Mouse (Mus musculus) lung, embryonic 14.5 days (tissue): ENCODE data around the gene Stau1. TPM values are rescaled to one million over a fixed set of nuclear protein-coding genes. Genes with fewer than 3 reads are reported as not detected.
A peak's percentile ranks its signal among the peaks of the same experiment; 100 is the strongest.

Experiments
- ATAC-seq: fragments of 200-750 bp; cut with Nextera tagmentation; 2 replicates; pipeline ENCODE4 v1.8.0; 2017; ENCODE audit warnings: mild to moderate bottlenecking, moderate TSS enrichment, moderate library complexity; ENCODE audit not compliant: insufficient read depth
- DNase-seq: peaks from one replicate; pipeline ENCODE4 v3.0.0-alpha.2; 2015
- H3K27ac ChIP-seq: fragments of 300-500 bp; sonication (generic); 2 replicates; pipeline ENCODE4 v1.5.1; 2014; ENCODE audit warnings: low read depth, mild to moderate bottlenecking, moderate library complexity
- H3K27me3 ChIP-seq: fragments of 300-500 bp; sonication (generic); 2 replicates; pipeline ENCODE4 v1.6.1; 2014; ENCODE audit warnings: low read length, control low read depth; ENCODE audit not compliant: insufficient read depth
- H3K36me3 ChIP-seq: fragments of 300-500 bp; sonication (generic); 2 replicates; pipeline ENCODE4 v1.6.1; 2014; ENCODE audit warnings: control low read depth; ENCODE audit not compliant: insufficient read depth
- H3K4me1 ChIP-seq: fragments of 300-500 bp; sonication (generic); 2 replicates; pipeline ENCODE4 v1.6.1; 2014; ENCODE audit warnings: antibody characterized with exemption, control low read depth; ENCODE audit not compliant: insufficient read depth
- H3K4me2 ChIP-seq: fragments of 300-500 bp; sonication (generic); 2 replicates; pipeline ENCODE4 v1.6.1; 2014; ENCODE audit warnings: mild to moderate bottlenecking
- H3K4me3 ChIP-seq: fragments of 300-500 bp; sonication (generic); 2 replicates; pipeline ENCODE4 v1.5.1; 2014; ENCODE audit warnings: low read depth, low read length
- H3K9ac ChIP-seq: fragments of 300-500 bp; sonication (generic); 2 replicates; pipeline ENCODE4 v1.6.1; 2014
- H3K9me3 ChIP-seq: fragments of 300-500 bp; sonication (generic); 2 replicates; pipeline ENCODE4 v1.6.1; 2016; ENCODE audit warnings: low read depth, low read length, control low read depth
- CTCF ChIP-seq: IDR thresholded peaks from 2 replicates; pipeline ENCODE4 v1.5.1; 2016; ENCODE audit warnings: antibody characterized with exemption, low read depth
- WGBS: fragments of 180-500 bp; shearing (Covaris S2); extraction: QIAGEN DNeasy Blood & Tissue Kit; methylation state at CpG from one replicate; pipeline ENCODE4 v1.1.7; 2014; 5-methylcytosine and 5-hydroxymethylcytosine counted together
- polyA plus RNA-seq: library from polyadenylated mRNA; unstranded; fragments of >200 nt; fragmentation: Nextera tagmentation; extraction: Ambion mirVana; gene quantifications from 2 replicates; pipeline ENCODE4 v1.2.1, GENCODE M21; 2014

The Stau1 gene
- polyA plus RNA-seq, 1 experiment from 2014 or later, result 84.8 TPM

- ATAC-seq (no peak), DNase-seq (no peak)
- Histone ChIP-seq H3K27me3 (no peaks in the 10 kb centered on the region), H3K9me3 (no peaks in the 10 kb centered on the region), H3K4me1 (no peaks in the 10 kb centered on the region), H3K4me3 (no peak overlapping the region), H3K4me2 (no peak overlapping the region), H3K36me3 (peaks cover 17% of the 10 kb centered on the region; the same call in 1 of the 2 replicates), H3K9ac (no peak overlapping the region), H3K27ac (no peak overlapping the region)
- no peak for TF ChIP-seq CTCF
- WGBS, result 75% methylated on average over 2 of the region's 2 CpGs
These were observed 31.3 kb downstream of the Stau1 start for GRCm38 (mm10) chr2:166964773-166965172.

- WGBS, result 71% methylated on average over 8 of the region's 8 CpGs
- no peak overlapping the region for H3K9ac ChIP-seq
- no peaks in the 10 kb centered on the region for H3K27me3 ChIP-seq
- TF ChIP-seq CTCF, result no peak
- H3K4me3 ChIP-seq, result no peak overlapping the region
- H3K4me2 ChIP-seq, result no peak overlapping the region
- H3K36me3 ChIP-seq, result peaks cover 32% of the 10 kb centered on the region
- no peak for DNase-seq
- no peak for ATAC-seq
- no peak overlapping the region for H3K27ac ChIP-seq
- no peaks in the 10 kb centered on the region for H3K4me1 ChIP-seq
- no peaks in the 10 kb centered on the region for H3K9me3 ChIP-seq
These were observed 32.8 kb downstream of the Stau1 start for GRCm38 (mm10) chr2:166963257-166963656.

GRCm38 (mm10) chr2:166960648-166961330 lies 35.3 kb downstream of the Stau1 start:
- Histone ChIP-seq H3K4me2 (no peak overlapping the region), H3K9me3 (no peaks in the 10 kb centered on the region), H3K9ac (no peak overlapping the region), H3K36me3 (peaks cover 48% of the 10 kb centered on the region), H3K4me1 (no peaks in the 10 kb centered on the region), H3K4me3 (no peak overlapping the region), H3K27me3 (no peaks in the 10 kb centered on the region), H3K27ac (no peak overlapping the region)
- no peak for ATAC-seq
- no peak for DNase-seq
- no peak for TF ChIP-seq CTCF
- WGBS, result 85% methylated on average over 8 of the region's 8 CpGs

GRCm38 (mm10) chr2:166956805-166957204 lies 39.3 kb downstream of the Stau1 start:
- peak; percentile 39 for TF ChIP-seq CTCF
- Histone ChIP-seq H3K9ac (no peak overlapping the region), H3K4me3 (no peak overlapping the region), H3K27me3 (no peaks in the 10 kb centered on the region), H3K27ac (no peak overlapping the region), H3K36me3 (peaks cover 75% of the 10 kb centered on the region), H3K4me1 (no peaks in the 10 kb centered on the region), H3K4me2 (no peak overlapping the region), H3K9me3 (no peaks in the 10 kb centered on the region)
- no peak for ATAC-seq
- 56% methylated on average over 7 of the region's 7 CpGs for WGBS
- DNase-seq, result peak; percentile 64

GRCm38 (mm10) chr2:166952151-166952550 lies 43.9 kb downstream of the Stau1 start:
- Histone ChIP-seq H3K36me3 (peaks cover 91% of the 10 kb centered on the region), H3K4me2 (no peak overlapping the region), H3K4me1 (no peaks in the 10 kb centered on the region), H3K27me3 (no peaks in the 10 kb centered on the region), H3K9ac (no peak overlapping the region), H3K9me3 (no peaks in the 10 kb centered on the region), H3K27ac (no peak overlapping the region), H3K4me3 (no peak overlapping the region)
- WGBS, result 82% methylated on average over 6 of the region's 6 CpGs
- DNase-seq (no peak), ATAC-seq (no peak)
- TF ChIP-seq CTCF, result no peak

- Histone ChIP-seq H3K4me3 (no peak overlapping the region), H3K4me1 (no peaks in the 10 kb centered on the region), H3K27ac (no peak overlapping the region), H3K9me3 (no peaks in the 10 kb centered on the region), H3K36me3 (peaks cover 95% of the 10 kb centered on the region), H3K27me3 (no peaks in the 10 kb centered on the region), H3K4me2 (no peak overlapping the region), H3K9ac (no peak overlapping the region)
- no peak for TF ChIP-seq CTCF
- ATAC-seq (peak; percentile 31; the same call in 1 of the 2 replicates), DNase-seq (peak; percentile 87)
- WGBS, result 70% methylated on average over 14 of the region's 14 CpGs
These were observed 45.0 kb downstream of the Stau1 start for GRCm38 (mm10) chr2:166950853-166951648.

- Histone ChIP-seq H3K9ac (no peak overlapping the region), H3K9me3 (no peaks in the 10 kb centered on the region), H3K4me2 (no peak overlapping the region), H3K27me3 (no peaks in the 10 kb centered on the region), H3K27ac (no peak overlapping the region), H3K36me3 (peaks cover 96% of the 10 kb centered on the region), H3K4me1 (no peaks in the 10 kb centered on the region), H3K4me3 (no peak overlapping the region)
- no peak for ATAC-seq
- no peak for TF ChIP-seq CTCF
- DNase-seq, result no peak
- 84% methylated on average over 10 of the region's 10 CpGs for WGBS
These were observed 47.2 kb downstream of the Stau1 start for GRCm38 (mm10) chr2:166948936-166949335.
